Mouse (Mus musculus) limb, embryonic 15.5 days (tissue): ENCODE measurements at regions not wholly inside any gene's neighbourhood (a gene's known extent, or its start where the extent isn't known, plus 50 kb on each side); places are given as distances from the start of the nearest gene placed in this dataset.

Experiments
- ATAC-seq: fragments of 200-750 bp; cut with Nextera tagmentation; 2 replicates; pipeline ENCODE4 v1.8.0; 2017; ENCODE audit warnings: low read depth, moderate TSS enrichment; ENCODE audit not compliant: insufficient number of reproducible peaks, low FRiP score, low TSS enrichment
- H3K27ac ChIP-seq: fragments of 300-500 bp; sonication (generic); 2 replicates; pipeline ENCODE4 v1.5.1; 2015; ENCODE audit warnings: moderate library complexity, mild to moderate bottlenecking, inconsistent platforms
- H3K27me3 ChIP-seq: fragments of 300-500 bp; sonication (generic); 2 replicates; pipeline ENCODE4 v1.6.1; 2015; ENCODE audit warnings: inconsistent platforms
- H3K36me3 ChIP-seq: fragments of 300-500 bp; sonication (generic); 2 replicates; pipeline ENCODE4 v1.6.1; 2015; ENCODE audit warnings: inconsistent platforms
- H3K4me1 ChIP-seq: fragments of 300-500 bp; sonication (generic); 2 replicates; pipeline ENCODE4 v1.6.1; 2015; ENCODE audit warnings: inconsistent platforms
- H3K4me2 ChIP-seq: fragments of 300-500 bp; sonication (generic); 2 replicates; pipeline ENCODE4 v1.6.1; 2015; ENCODE audit warnings: mild to moderate bottlenecking, inconsistent platforms
- H3K4me3 ChIP-seq: fragments of 300-500 bp; sonication (generic); 2 replicates; pipeline ENCODE4 v1.5.1; 2015; ENCODE audit warnings: mild to moderate bottlenecking, inconsistent platforms
- H3K9ac ChIP-seq: fragments of 300-500 bp; sonication (generic); 2 replicates; pipeline ENCODE4 v1.6.1; 2015; ENCODE audit warnings: inconsistent platforms
- H3K9me3 ChIP-seq: fragments of 300-500 bp; sonication (generic); 2 replicates; pipeline ENCODE4 v1.6.1; 2016; ENCODE audit warnings: inconsistent platforms
- WGBS: fragments of 180-500 bp; shearing (Covaris S2); methylation state at CpG from one replicate; pipeline ENCODE4 v1.1.7; 2015; 5-methylcytosine and 5-hydroxymethylcytosine counted together

GRCm38 (mm10) chr13:58495390-58496073, 92.4 kb upstream of the Hnrnpk start:
- no peak overlapping the region for H3K9ac ChIP-seq
- no peak overlapping the region; the same call in 1 of the 2 replicates for H3K27ac ChIP-seq
- no peak for ATAC-seq
- peaks cover 8% of the 10 kb centered on the region; the same call in 1 of the 2 replicates for H3K4me1 ChIP-seq
- no peak overlapping the region for H3K4me3 ChIP-seq
- H3K27me3 ChIP-seq: no peaks in the 10 kb centered on the region
- no peak overlapping the region for H3K4me2 ChIP-seq
- no peaks in the 10 kb centered on the region for H3K36me3 ChIP-seq
- 59% methylated on average over 12 of the region's 12 CpGs for WGBS
- no peaks in the 10 kb centered on the region for H3K9me3 ChIP-seq

GRCm38 (mm10) chr13:58494726-58495125, 91.6 kb upstream of the Hnrnpk start:
- no peak overlapping the region for H3K9ac ChIP-seq

GRCm38 (mm10) chr13:58490829-58491228, 87.7 kb upstream of the Hnrnpk start:
- no peaks in the 10 kb centered on the region for H3K9me3 ChIP-seq
- 49% methylated on average over 8 of the region's 8 CpGs for WGBS
- H3K27ac ChIP-seq: no peak overlapping the region
- ATAC-seq: no peak
- H3K4me1 ChIP-seq: peaks cover 7% of the 10 kb centered on the region; the same call in 1 of the 2 replicates
- H3K36me3 ChIP-seq: no peaks in the 10 kb centered on the region
- no peaks in the 10 kb centered on the region for H3K27me3 ChIP-seq
- no peak overlapping the region for H3K9ac ChIP-seq
- no peak overlapping the region for H3K4me3 ChIP-seq
- H3K4me2 ChIP-seq: no peak overlapping the region

More at GRCm38 (mm10) chr13:58494726-58495125, 91.6 kb upstream of the Hnrnpk start:
- Histone ChIP-seq H3K4me2 (no peak overlapping the region), H3K27ac (no peak overlapping the region), H3K27me3 (no peaks in the 10 kb centered on the region), H3K4me3 (no peak overlapping the region), H3K9me3 (no peaks in the 10 kb centered on the region), H3K36me3 (no peaks in the 10 kb centered on the region), H3K4me1 (peaks cover 8% of the 10 kb centered on the region; the same call in 1 of the 2 replicates)
- no peak for ATAC-seq
- 49% methylated on average over 5 of the region's 5 CpGs for WGBS

GRCm38 (mm10) chr13:58485011-58485410, 81.9 kb upstream of the Hnrnpk start:
- 37% methylated on average over 10 of the region's 10 CpGs for WGBS
- Histone ChIP-seq H3K4me2 (no peak overlapping the region), H3K9me3 (no peaks in the 10 kb centered on the region), H3K4me1 (no peaks in the 10 kb centered on the region), H3K36me3 (no peaks in the 10 kb centered on the region), H3K27ac (no peak overlapping the region), H3K4me3 (no peak overlapping the region), H3K27me3 (no peaks in the 10 kb centered on the region), H3K9ac (no peak overlapping the region)
- ATAC-seq: no peak

- 66% methylated on average over 9 of the region's 9 CpGs for WGBS
- no peaks in the 10 kb centered on the region for H3K36me3 ChIP-seq
Observed at GRCm38 (mm10) chr13:58482701-58483100, 79.6 kb upstream of the Hnrnpk start.

GRCm38 (mm10) chr13:58480928-58481598, 77.9 kb upstream of the Hnrnpk start:
- no peaks in the 10 kb centered on the region for H3K4me1 ChIP-seq
- 79% methylated on average over 10 of the region's 10 CpGs for WGBS
- no peak overlapping the region for H3K27ac ChIP-seq
- H3K9ac ChIP-seq: no peak overlapping the region
- ATAC-seq: no peak
- H3K4me2 ChIP-seq: no peak overlapping the region
- no peak overlapping the region for H3K4me3 ChIP-seq
- H3K27me3 ChIP-seq: no peaks in the 10 kb centered on the region
- H3K9me3 ChIP-seq: no peaks in the 10 kb centered on the region
- no peaks in the 10 kb centered on the region for H3K36me3 ChIP-seq

More at GRCm38 (mm10) chr13:58482701-58483100, 79.6 kb upstream of the Hnrnpk start:
- H3K27me3 ChIP-seq: no peaks in the 10 kb centered on the region
- H3K27ac ChIP-seq: no peak overlapping the region
- no peak overlapping the region for H3K9ac ChIP-seq
- ATAC-seq: no peak
- no peaks in the 10 kb centered on the region for H3K4me1 ChIP-seq
- no peaks in the 10 kb centered on the region for H3K9me3 ChIP-seq
- no peak overlapping the region for H3K4me3 ChIP-seq
- H3K4me2 ChIP-seq: no peak overlapping the region

- H3K4me3 ChIP-seq: no peak overlapping the region
- H3K4me2 ChIP-seq: no peak overlapping the region
- H3K4me1 ChIP-seq: no peaks in the 10 kb centered on the region
- no peaks in the 10 kb centered on the region for H3K9me3 ChIP-seq
- 93% methylated on average over 8 of the region's 8 CpGs for WGBS
- H3K9ac ChIP-seq: no peak overlapping the region
- H3K36me3 ChIP-seq: no peaks in the 10 kb centered on the region
- no peaks in the 10 kb centered on the region for H3K27me3 ChIP-seq
- ATAC-seq: no peak
- no peak overlapping the region for H3K27ac ChIP-seq
Observed at GRCm38 (mm10) chr13:58480388-58480927, 77.3 kb upstream of the Hnrnpk start.

GRCm38 (mm10) chr13:58478438-58478837, 75.3 kb upstream of the Hnrnpk start:
- Histone ChIP-seq H3K4me2 (no peak overlapping the region), H3K4me1 (no peaks in the 10 kb centered on the region), H3K36me3 (no peaks in the 10 kb centered on the region), H3K27me3 (no peaks in the 10 kb centered on the region), H3K9ac (no peak overlapping the region), H3K4me3 (no peak overlapping the region), H3K9me3 (no peaks in the 10 kb centered on the region), H3K27ac (no peak overlapping the region)
- WGBS: 70% methylated on average over 5 of the region's 5 CpGs
- no peak for ATAC-seq

- 87% methylated on average over 6 of the region's 6 CpGs for WGBS
- H3K9ac ChIP-seq: no peak overlapping the region
Observed at GRCm38 (mm10) chr13:58477253-58477652, 74.1 kb upstream of the Hnrnpk start.

GRCm38 (mm10) chr13:58476033-58476830, 73.1 kb upstream of the Hnrnpk start:
- Histone ChIP-seq H3K9ac (no peak overlapping the region), H3K36me3 (no peaks in the 10 kb centered on the region), H3K27ac (no peak overlapping the region), H3K4me1 (no peaks in the 10 kb centered on the region), H3K27me3 (peaks cover 16% of the 10 kb centered on the region), H3K4me3 (no peak overlapping the region), H3K9me3 (no peaks in the 10 kb centered on the region), H3K4me2 (no peak overlapping the region)
- 38% methylated on average over 8 of the region's 9 CpGs for WGBS
- no peak for ATAC-seq

More at GRCm38 (mm10) chr13:58477253-58477652, 74.1 kb upstream of the Hnrnpk start:
- Histone ChIP-seq H3K4me2 (no peak overlapping the region), H3K9me3 (no peaks in the 10 kb centered on the region), H3K27ac (no peak overlapping the region), H3K36me3 (no peaks in the 10 kb centered on the region), H3K4me3 (no peak overlapping the region), H3K27me3 (peaks cover 9% of the 10 kb centered on the region), H3K4me1 (no peaks in the 10 kb centered on the region)
- no peak for ATAC-seq

- Histone ChIP-seq H3K4me3 (no peak overlapping the region), H3K9me3 (no peaks in the 10 kb centered on the region), H3K4me1 (no peaks in the 10 kb centered on the region), H3K4me2 (no peak overlapping the region), H3K9ac (no peak overlapping the region), H3K27me3 (peaks cover 21% of the 10 kb centered on the region), H3K36me3 (no peaks in the 10 kb centered on the region), H3K27ac (no peak overlapping the region)
- no peak for ATAC-seq
- WGBS: 54% methylated on average over 6 of the region's 6 CpGs
Observed at GRCm38 (mm10) chr13:58475495-58475894, 72.4 kb upstream of the Hnrnpk start.
